Mouse (Mus musculus) heart, embryonic 12.5 days (tissue): ENCODE measurements around the gene Col23a1. TPM values are rescaled to one million over a fixed set of nuclear protein-coding genes. Genes with fewer than 3 reads are reported as not detected.

Experiments
- ATAC-seq: fragments of 200-750 bp; cut with Nextera tagmentation; 2 replicates; pipeline ENCODE4 v1.8.0; 2017; ENCODE audit warnings: moderate TSS enrichment, moderate library complexity; ENCODE audit not compliant: insufficient number of reproducible peaks, low FRiP score
- H3K27ac ChIP-seq: fragments of 300-500 bp; sonication (generic); 2 replicates; pipeline ENCODE4 v1.5.1; 2016; ENCODE audit warnings: mild to moderate bottlenecking, moderate library complexity; ENCODE audit not compliant: poor library complexity, severe bottlenecking
- H3K27me3 ChIP-seq: fragments of 300-500 bp; sonication (generic); replicated peaks from 2 replicates; pipeline ENCODE4 v1.6.1; 2016; ENCODE audit warnings: mild to moderate bottlenecking, moderate library complexity
- H3K36me3 ChIP-seq: fragments of 300-500 bp; sonication (generic); 2 replicates; pipeline ENCODE4 v1.6.1; 2016; ENCODE audit warnings: mild to moderate bottlenecking, moderate library complexity
- H3K4me1 ChIP-seq: fragments of 300-500 bp; sonication (generic); replicated peaks from 2 replicates; pipeline ENCODE4 v1.6.1; 2016; ENCODE audit warnings: mild to moderate bottlenecking
- H3K4me2 ChIP-seq: fragments of 300-500 bp; sonication (generic); 2 replicates; pipeline ENCODE4 v1.6.1; 2016; ENCODE audit warnings: mild to moderate bottlenecking, moderate library complexity
- H3K4me3 ChIP-seq: fragments of 300-500 bp; sonication (generic); 2 replicates; pipeline ENCODE4 v1.5.1; 2016; ENCODE audit warnings: mild to moderate bottlenecking
- H3K9ac ChIP-seq: fragments of 300-500 bp; sonication (generic); 2 replicates; pipeline ENCODE4 v1.6.1; 2016; ENCODE audit warnings: mild to moderate bottlenecking, moderate library complexity
- H3K9me3 ChIP-seq: fragments of 300-500 bp; sonication (generic); replicated peaks from 2 replicates; pipeline ENCODE4 v1.6.1; 2016; ENCODE audit warnings: mild to moderate bottlenecking, moderate library complexity
- WGBS: fragments of 180-500 bp; shearing (Covaris S2); methylation state at CpG from one replicate; pipeline ENCODE4 v1.1.7; 2016; 5-methylcytosine and 5-hydroxymethylcytosine counted together
- polyA plus RNA-seq: library from polyadenylated mRNA; unstranded; fragments of >200 nt; fragmentation: Nextera tagmentation; extraction: Ambion mirVana; gene quantifications from 2 replicates; pipeline ENCODE4 v1.2.1, GENCODE M21; 2016

The Col23a1 gene
- polyA plus RNA-seq, 1 experiment from 2014 or later: 16.4 TPM

GRCm38 (mm10) chr11:51389763-51390162 is 100.0 kb downstream of the Col23a1 start:
- Histone ChIP-seq H3K4me1 (0 out of 2 replicates have a peak, but pooled peaks cover 4% of the 10 kb centered on the region), H3K36me3 (no peaks in the 10 kb centered on the region), H3K27ac (no peak overlapping the region), H3K4me3 (no peak overlapping the region), H3K9ac (no peak overlapping the region), H3K4me2 (no peak overlapping the region), H3K27me3 (peaks cover 17% of the 10 kb centered on the region), H3K9me3 (no peaks in the 10 kb centered on the region)
- no peak for ATAC-seq
- WGBS: 82% methylated on average over 10 of the region's 10 CpGs

GRCm38 (mm10) chr11:51390521-51390920 is 100.8 kb downstream of the Col23a1 start:
- H3K4me3 ChIP-seq: no peak overlapping the region
- H3K4me1 ChIP-seq: 0 out of 2 replicates have a peak, but pooled peaks cover 4% of the 10 kb centered on the region
- WGBS: 72% methylated on average over 3 of the region's 3 CpGs
- no peaks in the 10 kb centered on the region for H3K36me3 ChIP-seq
- ATAC-seq: no peak
- H3K4me2 ChIP-seq: no peak overlapping the region
- no peak overlapping the region for H3K9ac ChIP-seq
- peaks cover 17% of the 10 kb centered on the region for H3K27me3 ChIP-seq
- H3K9me3 ChIP-seq: no peaks in the 10 kb centered on the region
- no peak overlapping the region for H3K27ac ChIP-seq

GRCm38 (mm10) chr11:51391548-51391947 is 101.8 kb downstream of the Col23a1 start:
- Histone ChIP-seq H3K9ac (no peak overlapping the region), H3K36me3 (no peaks in the 10 kb centered on the region), H3K4me1 (0 out of 2 replicates have a peak, but pooled peaks cover 4% of the 10 kb centered on the region), H3K9me3 (no peaks in the 10 kb centered on the region), H3K4me2 (no peak overlapping the region), H3K27ac (no peak overlapping the region), H3K27me3 (peaks cover 19% of the 10 kb centered on the region), H3K4me3 (no peak overlapping the region)
- 67% methylated on average over 4 of the region's 4 CpGs for WGBS
- no peak for ATAC-seq

GRCm38 (mm10) chr11:51394301-51394865 is 104.7 kb downstream of the Col23a1 start:
- Histone ChIP-seq H3K36me3 (no peaks in the 10 kb centered on the region), H3K9me3 (no peaks in the 10 kb centered on the region), H3K27me3 (peaks cover 18% of the 10 kb centered on the region), H3K4me3 (no peak overlapping the region), H3K4me1 (no peaks in the 10 kb centered on the region), H3K4me2 (no peak overlapping the region), H3K27ac (no peak overlapping the region), H3K9ac (no peak overlapping the region)
- WGBS: 84% methylated on average over 9 of the region's 9 CpGs
- ATAC-seq: no peak

GRCm38 (mm10) chr11:51396451-51396850 is 106.7 kb downstream of the Col23a1 start:
- H3K36me3 ChIP-seq: no peaks in the 10 kb centered on the region
- H3K4me1 ChIP-seq: no peaks in the 10 kb centered on the region
- no peak overlapping the region for H3K4me3 ChIP-seq
- no peak for ATAC-seq
- H3K9ac ChIP-seq: no peak overlapping the region
- H3K27ac ChIP-seq: no peak overlapping the region
- peaks cover 25% of the 10 kb centered on the region; the same call in 1 of the 2 replicates for H3K27me3 ChIP-seq
- no peak overlapping the region for H3K4me2 ChIP-seq
- 50% methylated on average over 2 of the region's 2 CpGs for WGBS
- no peaks in the 10 kb centered on the region for H3K9me3 ChIP-seq

- Histone ChIP-seq H3K4me1 (no peaks in the 10 kb centered on the region), H3K9me3 (no peaks in the 10 kb centered on the region), H3K9ac (no peak overlapping the region), H3K4me2 (no peak overlapping the region), H3K27me3 (peaks cover 28% of the 10 kb centered on the region), H3K4me3 (no peak overlapping the region), H3K36me3 (no peaks in the 10 kb centered on the region), H3K27ac (no peak overlapping the region)
- no peak for ATAC-seq
- 89% methylated on average over 5 of the region's 5 CpGs for WGBS
Measured at GRCm38 (mm10) chr11:51398084-51398483, 108.4 kb downstream of the Col23a1 start.

- no peaks in the 10 kb centered on the region for H3K9me3 ChIP-seq
- 78% methylated on average over 11 of the region's 11 CpGs for WGBS
- no peak overlapping the region for H3K27ac ChIP-seq
- H3K9ac ChIP-seq: no peak overlapping the region
- H3K27me3 ChIP-seq: peaks cover 32% of the 10 kb centered on the region
- no peak overlapping the region for H3K4me2 ChIP-seq
- H3K4me1 ChIP-seq: no peaks in the 10 kb centered on the region
- H3K36me3 ChIP-seq: no peaks in the 10 kb centered on the region
- no peak overlapping the region for H3K4me3 ChIP-seq
- ATAC-seq: no peak
Measured at GRCm38 (mm10) chr11:51400356-51400755, 110.6 kb downstream of the Col23a1 start.

GRCm38 (mm10) chr11:51401481-51402128 is 111.9 kb downstream of the Col23a1 start:
- 74% methylated on average over 10 of the region's 10 CpGs for WGBS
- ATAC-seq: no peak
- Histone ChIP-seq H3K4me2 (no peak overlapping the region), H3K27ac (no peak overlapping the region), H3K27me3 (peaks cover 34% of the 10 kb centered on the region), H3K36me3 (no peaks in the 10 kb centered on the region), H3K4me1 (no peaks in the 10 kb centered on the region), H3K9me3 (no peaks in the 10 kb centered on the region), H3K9ac (no peak overlapping the region), H3K4me3 (no peak overlapping the region)

- Histone ChIP-seq H3K9me3 (no peaks in the 10 kb centered on the region), H3K27me3 (peaks cover 28% of the 10 kb centered on the region), H3K4me1 (no peaks in the 10 kb centered on the region), H3K27ac (no peak overlapping the region), H3K4me3 (no peak overlapping the region), H3K9ac (no peak overlapping the region), H3K36me3 (no peaks in the 10 kb centered on the region), H3K4me2 (no peak overlapping the region)
- ATAC-seq: 0 out of 2 replicates have a peak, but pooled peaks have one; percentile 61
- 45% methylated on average over 2 of the region's 2 CpGs for WGBS
Measured at GRCm38 (mm10) chr11:51403886-51404285, 114.2 kb downstream of the Col23a1 start.

- 69% methylated on average over 5 of the region's 5 CpGs for WGBS
- H3K4me1 ChIP-seq: no peaks in the 10 kb centered on the region
- ATAC-seq: no peak; the same call in 1 of the 2 replicates
Measured at GRCm38 (mm10) chr11:51404865-51405440, 115.2 kb downstream of the Col23a1 start.

GRCm38 (mm10) chr11:51406531-51406930 is 116.8 kb downstream of the Col23a1 start:
- Histone ChIP-seq H3K4me2 (no peak overlapping the region), H3K9ac (no peak overlapping the region), H3K27me3 (peaks cover 21% of the 10 kb centered on the region; the same call in 1 of the 2 replicates), H3K4me1 (no peaks in the 10 kb centered on the region), H3K9me3 (no peaks in the 10 kb centered on the region), H3K36me3 (no peaks in the 10 kb centered on the region), H3K27ac (no peak overlapping the region), H3K4me3 (no peak overlapping the region)
- 73% methylated on average over 8 of the region's 8 CpGs for WGBS
- no peak for ATAC-seq

More at GRCm38 (mm10) chr11:51404865-51405440, 115.2 kb downstream of the Col23a1 start:
- H3K27me3 ChIP-seq: peaks cover 23% of the 10 kb centered on the region
- H3K27ac ChIP-seq: no peak overlapping the region
- H3K9ac ChIP-seq: no peak overlapping the region
- no peaks in the 10 kb centered on the region for H3K9me3 ChIP-seq
- H3K4me3 ChIP-seq: no peak overlapping the region
- no peak overlapping the region for H3K4me2 ChIP-seq
- H3K36me3 ChIP-seq: no peaks in the 10 kb centered on the region
